Mouse (Mus musculus) myocyte (in vitro differentiated cells): ENCODE measurements around the gene Defb47.

Experiments used
- E2F4 ChIP-seq: IDR thresholded peaks from one replicate; pipeline ENCODE4 v1.6.1; 2011; ENCODE audit warnings: mild to moderate bottlenecking, control low read depth, moderate library complexity; ENCODE audit not compliant: insufficient read depth
- MAX ChIP-seq: IDR thresholded peaks from one replicate; pipeline ENCODE4 v1.6.1; 2011; ENCODE audit warnings: low read depth, mild to moderate bottlenecking, control low read depth
- POLR2A ChIP-seq: IDR thresholded peaks from one replicate; pipeline ENCODE4 v1.6.1; 2011; ENCODE audit warnings: low read depth, mild to moderate bottlenecking, control low read depth, moderate library complexity; ENCODE audit not compliant: insufficient read length
- TCF12 ChIP-seq: IDR thresholded peaks from one replicate; pipeline ENCODE4 v1.6.1; 2011; ENCODE audit warnings: mild to moderate bottlenecking, control low read depth; ENCODE audit not compliant: poor library complexity, insufficient read depth, severe bottlenecking

DNA sequence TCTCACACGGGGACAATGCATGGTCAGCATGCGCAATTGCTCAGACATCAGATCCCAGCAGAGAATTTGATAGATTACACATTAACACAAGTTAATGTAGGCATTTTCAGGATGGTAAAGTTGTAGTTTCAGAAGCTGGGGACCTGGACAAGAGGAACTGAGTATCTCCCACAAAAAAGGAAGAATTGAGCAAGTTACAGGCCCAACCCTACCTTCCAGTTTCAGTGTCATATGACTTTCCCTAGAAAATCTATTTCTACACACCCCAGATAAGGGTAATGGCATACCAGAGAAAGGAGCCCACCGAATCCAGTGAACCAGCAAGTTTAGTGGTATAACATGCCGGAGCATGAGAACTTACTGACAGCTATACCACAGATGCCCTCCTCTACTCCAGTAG is 34.2 kb upstream of the Defb47 start:
- TF ChIP-seq TCF12 (no peak), MAX (no peak), E2F4 (no peak), POLR2A (no peak)
